Mouse (Mus musculus) embryonic stem cell, embryonic (primary cell): ENCODE results near the gene Slc19a3.

Experiments used
- CTCF ChIA-PET, 4 experiments: fragments of 300-600 bp in 2 of 4; fragments of 350-600 bp in 2 of 4; sonication (Branson Sonifier 250); formaldehyde crosslinking; loops; one replicate each; lab custom pipeline; 2022; ENCODE audit warnings: inconsistent platforms in 2 of 4; lab: Charles Lee
- POLR2A ChIA-PET, 4 experiments: fragments of 300-600 bp in 2 of 4; fragments of 350-600 bp in 2 of 4; sonication (Branson Sonifier 250); formaldehyde crosslinking; loops; one replicate each; lab custom pipeline; 2022; ENCODE audit warnings: antibody characterized with exemption in 4 of 4, inconsistent platforms in 1 of 4; lab: Charles Lee

The Slc19a3 gene

DNA sequence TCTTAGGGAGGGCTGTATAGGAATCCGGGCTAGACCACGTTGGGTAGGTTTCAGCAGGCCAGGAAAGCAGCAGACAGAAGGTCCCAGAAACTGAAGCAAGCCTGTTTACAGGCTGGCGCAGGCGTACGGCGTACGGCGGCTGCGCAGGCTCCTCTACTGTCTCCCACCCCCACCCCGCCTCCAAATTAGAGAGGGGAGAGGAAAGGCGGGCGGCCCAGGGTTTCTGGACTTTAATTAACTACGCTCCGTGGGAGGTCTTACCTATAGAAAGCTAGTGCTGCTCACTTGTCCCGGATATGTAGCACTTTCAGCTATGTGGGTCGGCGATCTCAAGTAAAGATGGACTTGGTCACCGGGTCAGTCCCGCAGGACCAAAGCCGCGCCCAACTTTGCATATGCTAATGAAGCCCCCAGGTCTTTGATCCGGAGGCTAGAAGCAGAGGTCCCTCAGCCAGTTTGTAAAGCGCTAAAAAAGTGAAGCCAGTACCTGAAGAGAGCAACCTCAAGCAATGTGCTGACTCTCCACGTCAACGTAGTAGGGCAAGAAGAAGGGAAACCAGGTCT is at the start of gene Slc19a3:
Slc19a3 (minus strand) TSS at position 340 of the 564 bp plus-strand sequence.
- CTCF ChIA-PET = interaction anchor here in 3 of 4 experiments (0.6 to 1.2 kb wide), 3 partner anchors 27 to 604 kb away, joined by 3 read pairs; no protein-coding TSS in a partner anchor
- POLR2A ChIA-PET = interaction anchor here in 3 of 4 experiments (0.6 to 1.4 kb wide), 7 partner anchors 10 to 747 kb away, joined by 3 to 4 read pairs (median 3); partner anchors contain the start of gene Irs1 (in 1 of the 3)

DNA sequence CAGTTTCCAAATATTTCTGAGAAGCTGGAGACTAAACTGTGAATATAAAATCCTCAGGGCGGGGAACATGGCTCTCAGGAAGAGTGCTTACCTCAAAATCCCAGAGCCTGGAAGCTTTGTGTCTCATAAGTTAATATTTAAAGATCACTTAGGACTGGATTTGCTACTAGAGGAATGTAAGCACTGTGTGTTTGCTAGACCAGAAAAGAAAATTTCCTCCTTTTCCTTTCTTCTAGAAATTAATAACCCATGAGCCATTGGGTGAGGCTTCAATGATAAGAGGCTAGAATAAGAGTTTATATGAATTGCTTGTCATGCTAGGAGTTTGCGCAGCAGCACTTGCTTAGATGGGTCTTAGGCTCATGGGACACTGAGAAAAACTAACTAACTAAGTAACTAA is 46.5 kb upstream of the Slc19a3 start:
- POLR2A ChIA-PET = no interaction called here
- CTCF ChIA-PET = no interaction called here

GRCm38 (mm10) chr1:83077016-83077415 is 38.8 kb upstream of the Slc19a3 start:
- POLR2A ChIA-PET = no interaction called here
- CTCF ChIA-PET = interaction anchor here in 1 of 4 experiments (1.7 kb wide), 1 partner anchor 12 kb away, joined by 12 read pairs; no protein-coding TSS in a partner anchor

- POLR2A ChIA-PET = interaction anchor here in 1 of 4 experiments (0.5 kb wide), 1 partner anchor 101 kb away, joined by 10 read pairs; no protein-coding TSS in a partner anchor
- CTCF ChIA-PET = interaction anchor here (0.6 to 1.9 kb wide), 16 partner anchors 9 to 435 kb away, joined by 3 to 12 read pairs (median 4); partner anchors contain the start of gene A030005K14Rik (in 1 of the 4)
These were observed 38.1 kb upstream of the Slc19a3 start for GRCm38 (mm10) chr1:83076190-83076917.

DNA sequence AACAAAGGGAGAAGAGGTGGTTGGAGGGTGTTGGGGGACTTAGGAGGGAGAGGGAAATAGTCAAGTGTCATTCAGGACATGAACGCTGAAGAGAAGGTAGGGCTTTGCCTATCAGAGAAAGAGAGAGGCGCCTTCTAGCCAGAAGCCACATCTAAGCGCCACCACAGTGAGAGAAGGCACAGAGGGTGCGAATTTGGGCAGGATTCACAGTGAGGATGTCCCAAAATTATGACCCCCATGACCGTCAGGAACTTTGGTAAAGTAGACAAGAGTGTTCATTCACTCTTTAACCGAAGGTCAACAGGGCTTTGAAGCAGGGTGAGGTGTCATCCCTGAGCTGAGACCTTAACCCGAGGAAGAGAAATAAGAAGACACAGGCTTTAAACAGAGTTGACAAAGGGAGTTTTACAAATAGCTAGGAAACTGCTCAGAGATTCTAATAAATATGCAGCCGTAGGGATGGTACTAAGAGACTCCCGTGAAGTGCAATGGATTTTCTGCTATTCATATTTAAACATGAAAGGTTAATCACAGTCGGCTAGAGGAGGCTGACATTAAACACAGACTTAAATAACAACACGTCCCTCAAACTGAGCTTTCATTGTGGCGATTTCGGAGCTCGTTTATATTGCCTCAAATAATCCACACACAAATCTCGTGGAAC is 37.4 kb upstream of the Slc19a3 start:
- ChIA-PET CTCF (interaction anchor here (0.6 to 1.9 kb wide), 16 partner anchors 10 to 434 kb away, joined by 3 to 12 read pairs (median 4); partner anchors contain the start of gene A030005K14Rik (in 1 of the 4)), POLR2A (interaction anchor here in 1 of 4 experiments (0.5 kb wide), 1 partner anchor 102 kb away, joined by 10 read pairs; no protein-coding TSS in a partner anchor)

DNA sequence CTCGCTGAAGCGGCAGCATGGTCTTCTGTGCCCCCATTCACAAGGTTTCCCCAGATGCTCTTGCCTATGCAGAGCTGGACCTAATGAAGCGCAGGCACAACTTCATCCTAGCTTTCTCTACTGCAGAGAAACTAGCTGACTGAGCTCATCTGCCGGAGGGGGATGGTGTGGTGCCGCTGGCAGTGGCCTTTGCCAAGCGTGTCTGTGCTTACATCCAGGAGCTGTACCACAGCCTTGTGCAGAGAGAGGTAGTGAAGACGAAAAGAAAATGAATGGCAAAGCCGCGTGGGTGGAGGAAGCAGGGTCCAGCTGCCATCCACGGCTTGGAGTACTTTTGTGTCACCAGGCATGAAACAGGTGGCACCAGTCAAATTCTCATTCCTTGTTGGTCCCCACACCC is 29.0 kb upstream of the Slc19a3 start:
- ChIA-PET POLR2A (no interaction called here), CTCF (interaction anchor here in 1 of 4 experiments (0.8 kb wide), 1 partner anchor 275 kb away, joined by 3 read pairs; no protein-coding TSS in a partner anchor)

GRCm38 (mm10) chr1:83066577-83066976 is 28.3 kb upstream of the Slc19a3 start:
- CTCF ChIA-PET = interaction anchor here in 1 of 4 experiments (2.4 kb wide), 1 partner anchor 10 kb away, joined by 12 read pairs; no protein-coding TSS in a partner anchor
- POLR2A ChIA-PET = no interaction called here

GRCm38 (mm10) chr1:83064851-83065250 is 26.6 kb upstream of the Slc19a3 start:
- CTCF ChIA-PET = interaction anchor here in 3 of 4 experiments (0.6 to 2.4 kb wide), 25 partner anchors 9 to 630 kb away, joined by 3 to 12 read pairs (median 3); partner anchors contain the start of gene Slc19a3 (in 1 of the 3)
- POLR2A ChIA-PET = interaction anchor here in 2 of 4 experiments (0.6 to 1.1 kb wide), 3 partner anchors 28 to 338 kb away, joined by 3 read pairs; no protein-coding TSS in a partner anchor

- ChIA-PET CTCF (no interaction called here), POLR2A (no interaction called here)
These were observed 22.4 kb upstream of the Slc19a3 start, which contains the start of gene Krtap28-13 for GRCm38 (mm10) chr1:83060643-83061042. TSS of gene Krtap28-13 (plus strand) at chr1:83060930.

DNA sequence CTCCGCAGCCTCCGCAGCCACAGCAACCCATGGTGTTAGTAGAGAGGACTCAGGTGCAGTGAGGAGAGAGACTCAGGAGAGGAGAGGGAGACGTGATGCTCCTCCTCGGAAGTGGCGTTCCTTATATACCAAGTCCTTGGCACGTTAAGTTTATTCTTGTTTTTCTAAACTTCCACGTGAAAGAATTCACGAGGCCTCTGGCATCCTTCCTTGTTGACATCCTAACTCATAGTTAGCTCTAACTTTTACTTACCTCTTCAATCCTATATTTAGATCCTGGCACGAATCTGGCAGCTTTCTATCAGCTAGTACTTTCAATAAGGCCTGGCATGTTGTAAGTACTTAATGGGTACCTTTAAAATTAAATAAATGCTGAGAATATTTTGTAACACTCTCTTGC is 21.0 kb upstream of the Slc19a3 start, which contains the start of gene A030005K14Rik:
A030005K14Rik (minus strand) TSS at position 101 of the 400 bp plus-strand sequence.
- POLR2A ChIA-PET = no interaction called here
- CTCF ChIA-PET = interaction anchor here in 1 of 4 experiments (1.1 kb wide), 1 partner anchor 17 kb away, joined by 3 read pairs; no protein-coding TSS in a partner anchor

- CTCF ChIA-PET = interaction anchor here in 1 of 4 experiments (1.1 kb wide), 1 partner anchor 18 kb away, joined by 3 read pairs; no protein-coding TSS in a partner anchor
- POLR2A ChIA-PET = no interaction called here
These were observed 20.2 kb upstream of the Slc19a3 start for GRCm38 (mm10) chr1:83058481-83058880.

- ChIA-PET POLR2A (interaction anchor here in 1 of 4 experiments (1.2 kb wide), 1 partner anchor 11 kb away, joined by 3 read pairs; no protein-coding TSS in a partner anchor), CTCF (no interaction called here)
These were observed 6.7 kb upstream of the Slc19a3 start, which contains the start of gene Gm47969 for GRCm38 (mm10) chr1:83044882-83045427. TSS of gene Gm47969 (plus strand) at chr1:83044932.

DNA sequence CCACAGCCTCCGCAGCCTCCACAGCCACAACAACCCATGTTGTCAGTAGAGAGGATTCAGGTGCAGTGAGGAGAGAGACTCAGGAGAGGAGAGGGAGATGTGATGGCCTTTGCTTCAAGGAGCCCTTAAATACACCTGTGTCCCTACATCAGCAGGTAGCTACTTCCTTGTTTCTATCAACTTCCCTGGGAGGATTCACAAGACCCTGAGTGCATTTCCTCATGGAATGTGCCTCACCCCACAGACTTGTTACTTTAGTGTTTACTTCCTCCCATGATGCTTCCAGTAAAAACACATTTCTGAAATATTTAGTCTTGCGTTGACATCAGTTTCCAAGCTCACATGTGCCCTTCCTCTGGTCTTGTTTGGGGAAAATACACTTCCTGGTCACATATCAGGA is 4.1 kb upstream of the Slc19a3 start, which contains the start of gene Krtap28-10:
Krtap28-10 (minus strand) TSS at position 101 of the 400 bp plus-strand sequence.
- ChIA-PET CTCF (no interaction called here), POLR2A (no interaction called here)

- ChIA-PET CTCF (interaction anchor here in 1 of 4 experiments (1.2 kb wide), 1 partner anchor 26 kb away, joined by 3 read pairs; no protein-coding TSS in a partner anchor), POLR2A (interaction anchor here in 3 of 4 experiments (0.6 to 1.4 kb wide), 3 partner anchors 10 to 748 kb away, joined by 4 to 5 read pairs (median 4); partner anchors contain the start of gene Irs1 (in 1 of the 3))
These were observed 832 bp upstream of the Slc19a3 start for GRCm38 (mm10) chr1:83039080-83039479.

- POLR2A ChIA-PET = interaction anchor here in 2 of 4 experiments (0.6 to 1.3 kb wide), 4 partner anchors 13 to 678 kb away, joined by 3 to 5 read pairs (median 3); no protein-coding TSS in a partner anchor
- CTCF ChIA-PET = no interaction called here
These were observed 1.2 kb downstream of the Slc19a3 start for GRCm38 (mm10) chr1:83036892-83037667.

DNA sequence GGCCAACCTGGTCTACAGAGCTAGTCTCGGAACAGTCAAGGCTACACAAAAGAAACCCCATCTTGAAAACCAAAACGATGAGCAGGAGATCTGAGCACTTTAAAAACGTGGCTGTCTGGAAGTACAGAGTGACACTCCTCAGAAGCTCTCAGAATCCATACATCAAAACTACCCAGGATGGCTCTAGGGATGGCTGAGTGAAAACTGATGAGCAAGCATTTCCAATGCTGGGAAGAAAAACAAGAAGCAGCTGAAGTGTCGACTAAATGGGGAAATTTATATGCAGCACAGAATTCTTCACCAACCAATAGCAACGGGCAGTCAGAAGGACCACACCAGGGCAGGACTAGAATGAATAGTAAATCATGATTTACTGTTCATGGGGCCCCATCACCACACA is 3.7 kb downstream of the Slc19a3 start:
- CTCF ChIA-PET = interaction anchor here in 1 of 4 experiments (1.0 kb wide), 1 partner anchor 31 kb away, joined by 4 read pairs; no protein-coding TSS in a partner anchor
- POLR2A ChIA-PET = interaction anchor here in 2 of 4 experiments (1.4 to 1.5 kb wide), 2 partner anchors 10 to 14 kb away, joined by 3 to 4 read pairs; partner anchors contain the start of gene Gm47969 (in 1 of the 2)

- CTCF ChIA-PET = no interaction called here
- POLR2A ChIA-PET = no interaction called here
These were observed 5.7 kb downstream of the Slc19a3 start for GRCm38 (mm10) chr1:83032508-83032907.
